Mouse (Mus musculus) cortical plate, adult 2 months (tissue): ENCODE results near the gene AU041133. TPM values are rescaled to one million over a fixed set of nuclear protein-coding genes. Genes with fewer than 3 reads are reported as not detected.
"Not testable (repeated sequence)": the region's sequence is repeated elsewhere in the genome, so short reads cannot be mapped to it uniquely, and the experiment has no call there.

Experiments
- H3K27ac ChIP-seq: fragments of 200-500 bp; 2 replicates; pipeline ENCODE4 v1.5.1; 2012; ENCODE audit warnings: low read length, control low read depth, inconsistent platforms; ENCODE audit not compliant: insufficient read depth
- H3K4me1 ChIP-seq: fragments of 200-500 bp; 2 replicates; pipeline ENCODE4 v1.6.1; 2011; ENCODE audit warnings: low read length; ENCODE audit not compliant: control insufficient read depth, insufficient read depth
- H3K4me3 ChIP-seq: fragments of 200-500 bp; 2 replicates; pipeline ENCODE4 v1.5.1; 2011; ENCODE audit warnings: mild to moderate bottlenecking, low read length, control low read depth; ENCODE audit not compliant: insufficient read depth
- CTCF ChIP-seq: fragments of 200-500 bp; IDR thresholded peaks from 2 replicates; pipeline ENCODE4 v1.5.1; 2011; ENCODE audit warnings: mild to moderate bottlenecking, control low read depth, low read length; ENCODE audit not compliant: insufficient read depth; ENCODE audit errors: extremely low read depth
- POLR2A ChIP-seq: fragments of 200-500 bp; IDR thresholded peaks from 2 replicates; pipeline ENCODE4 v1.6.1; 2011; ENCODE audit warnings: mild to moderate bottlenecking, low read length, control low read depth; ENCODE audit not compliant: insufficient read depth; ENCODE audit errors: extremely low read depth
- polyA plus RNA-seq: library from polyadenylated mRNA; depleted of rRNA; stranded (reverse); fragments of >200 nt; gene quantifications from 2 replicates; pipeline ENCODE4 v1.2.3, GENCODE M21; 2012; rRNA removed

Gene AU041133
- 3.2 and 3.4 TPM in 2 replicates for polyA plus RNA-seq

DNA sequence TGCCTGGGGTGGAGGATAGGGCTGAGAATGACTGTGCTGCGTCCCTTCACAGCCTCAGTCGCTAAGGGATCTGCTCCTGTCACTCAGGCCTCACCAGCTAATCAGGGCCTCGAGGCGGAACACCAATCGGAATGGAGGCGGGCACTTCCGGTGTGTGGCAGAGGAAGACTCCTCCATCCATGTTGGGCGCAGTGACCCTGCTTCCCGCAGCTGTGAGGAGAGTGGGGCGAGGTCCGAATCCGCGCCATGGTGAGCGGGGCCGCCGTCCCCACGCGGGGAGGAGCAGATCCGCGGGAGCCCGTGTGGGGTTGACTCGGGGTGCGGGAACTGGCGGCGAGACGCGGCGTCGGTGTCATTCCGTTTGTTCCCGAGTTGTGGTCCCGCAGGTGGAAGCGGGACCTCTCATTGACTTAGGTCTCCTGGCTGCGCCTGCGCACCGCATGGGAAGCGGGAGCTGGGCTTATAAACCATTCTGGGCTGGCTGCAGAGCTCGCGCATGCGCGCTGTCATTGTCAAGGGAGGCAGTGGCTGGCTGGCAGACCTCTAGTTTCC lies at the start of gene AU041133:
Gene AU041133, plus strand, starts transcription at position 164 of the 552 bp plus-strand sequence.
- TF ChIP-seq POLR2A = peak; percentile 89
- no peak for TF ChIP-seq CTCF
- H3K4me3 ChIP-seq = peak within 1 kb of the TSS; percentile 43
- H3K27ac ChIP-seq = peak within 1 kb of the TSS; percentile 49; the same call in 1 of the 2 replicates
- 0 out of 2 replicates have a peak, but pooled peaks cover 2% of the 10 kb centered on the region for H3K4me1 ChIP-seq

- not testable (repeated sequence) for H3K27ac ChIP-seq, H3K4me1 ChIP-seq
- H3K4me3 ChIP-seq = peak within 1 kb of the TSS; percentile 39
Measured at GRCm38 (mm10) chr10:82082728-82083621, 44.8 kb upstream of the AU041133 start, which contains the start of gene BC024063. Gene BC024063 (plus strand): TSS chr10:82083353.

DNA sequence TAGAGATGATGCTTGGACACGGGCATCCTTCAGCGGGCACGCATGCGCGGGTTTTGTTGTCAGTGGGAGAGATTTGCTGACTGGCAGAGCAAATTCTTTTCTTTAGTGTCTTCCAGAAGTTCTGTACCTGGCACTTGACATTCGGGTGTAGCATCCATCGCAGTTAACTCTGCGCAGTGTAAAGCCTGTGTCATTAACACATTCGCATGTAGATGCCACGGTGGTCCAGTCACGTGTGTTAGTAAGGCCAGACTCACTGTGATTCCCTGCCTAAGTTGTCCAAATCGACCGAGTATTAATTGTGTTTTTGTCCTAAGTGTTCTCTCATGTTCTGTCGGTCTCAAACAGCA lies 44.2 kb upstream of the AU041133 start:
- not testable (repeated sequence) for H3K4me1 ChIP-seq, H3K27ac ChIP-seq
- peak overlapping the region; percentile 39 for H3K4me3 ChIP-seq

GRCm38 (mm10) chr10:82117206-82117605 lies 10.6 kb upstream of the AU041133 start:
- TF ChIP-seq CTCF = no peak
- no peak for TF ChIP-seq POLR2A
- H3K4me3 ChIP-seq = no peak overlapping the region

GRCm38 (mm10) chr10:82145282-82145681 lies 17.5 kb downstream of the AU041133 start:
- Histone ChIP-seq H3K27ac (no peak overlapping the region), H3K4me1 (no peaks in the 10 kb centered on the region), H3K4me3 (no peak overlapping the region)
- TF ChIP-seq CTCF (no peak), POLR2A (no peak)

More at GRCm38 (mm10) chr10:82117206-82117605, 10.6 kb upstream of the AU041133 start:
- Histone ChIP-seq H3K27ac (no peak overlapping the region), H3K4me1 (no peaks in the 10 kb centered on the region)

- Histone ChIP-seq H3K27ac (no peak overlapping the region), H3K4me1 (no peaks in the 10 kb centered on the region), H3K4me3 (no peak overlapping the region)
- TF ChIP-seq CTCF (no peak), POLR2A (no peak)
Measured at GRCm38 (mm10) chr10:82147571-82147970, 19.8 kb downstream of the AU041133 start.

GRCm38 (mm10) chr10:82167777-82168176 lies 40.0 kb downstream of the AU041133 start:
- Histone ChIP-seq H3K27ac (no peak overlapping the region), H3K4me3 (no peak overlapping the region), H3K4me1 (no peaks in the 10 kb centered on the region)
- no peak for TF ChIP-seq POLR2A
- no peak for TF ChIP-seq CTCF

- no peak for TF ChIP-seq CTCF
- TF ChIP-seq POLR2A = no peak
- no peaks in the 10 kb centered on the region for H3K4me1 ChIP-seq
- H3K27ac ChIP-seq = no peak overlapping the region
- no peak overlapping the region for H3K4me3 ChIP-seq
Measured at GRCm38 (mm10) chr10:82169776-82170175, 42.0 kb downstream of the AU041133 start.

DNA sequence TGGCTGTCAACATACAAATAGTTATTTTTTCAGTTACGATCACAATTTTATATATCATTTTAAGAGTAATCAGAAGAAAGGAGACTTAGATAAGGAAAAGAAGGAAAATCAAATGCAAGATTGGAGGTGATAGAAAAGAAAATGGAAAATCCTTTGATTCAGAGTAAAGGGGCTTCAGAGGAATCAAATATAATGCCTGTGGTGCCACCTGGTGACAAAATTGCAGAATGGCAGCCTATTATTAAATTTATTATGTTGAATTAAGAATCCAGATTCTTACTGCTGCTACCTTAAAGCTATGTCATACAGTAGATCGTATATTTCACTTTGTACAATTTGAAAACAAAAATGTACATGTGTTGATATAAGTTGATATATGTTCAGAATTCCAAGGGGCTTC lies 43.0 kb downstream of the AU041133 start:
- Histone ChIP-seq H3K27ac (no peak overlapping the region), H3K4me1 (no peaks in the 10 kb centered on the region)
- TF ChIP-seq CTCF = no peak
- TF ChIP-seq POLR2A = no peak

More for the DNA sequence above, 43.0 kb downstream of the AU041133 start:
- H3K4me3 ChIP-seq = no peak overlapping the region
